Mouse (Mus musculus) limb, embryonic 10.5 days (tissue): Measurements from ENCODE around the gene Rptor. TPM values are rescaled to one million over a fixed set of nuclear protein-coding genes. Genes with fewer than 3 reads are reported as not detected.

Experiments used
- DNase-seq: peaks from one replicate; pipeline ENCODE4 v3.0.0-alpha.2; 2017; ENCODE audit warnings: low spot score
- H3K27ac ChIP-seq: fragments of 300-500 bp; sonication (generic); 2 replicates; pipeline ENCODE4 v1.5.1; 2016; ENCODE audit warnings: mild to moderate bottlenecking
- H3K27me3 ChIP-seq: fragments of 300-500 bp; sonication (generic); 2 replicates; pipeline ENCODE4 v1.6.1; 2016; ENCODE audit warnings: low read depth, mild to moderate bottlenecking; ENCODE audit not compliant: poor library complexity, severe bottlenecking
- H3K36me3 ChIP-seq: fragments of 300-500 bp; sonication (generic); 2 replicates; pipeline ENCODE4 v1.6.1; 2016; ENCODE audit warnings: mild to moderate bottlenecking, moderate library complexity
- H3K4me1 ChIP-seq: fragments of 300-500 bp; sonication (generic); 2 replicates; pipeline ENCODE4 v1.6.1; 2016
- H3K4me3 ChIP-seq: fragments of 300-500 bp; sonication (generic); 2 replicates; pipeline ENCODE4 v1.5.1; 2016; ENCODE audit warnings: mild to moderate bottlenecking, moderate library complexity
- H3K9me3 ChIP-seq: fragments of 300-500 bp; sonication (generic); replicated peaks from 2 replicates; pipeline ENCODE4 v1.6.1; 2016; ENCODE audit warnings: mild to moderate bottlenecking
- WGBS: fragments of 180-500 bp; shearing (Covaris S2); methylation state at CpG from one replicate; pipeline ENCODE4 v1.1.7; 2016; 5-methylcytosine and 5-hydroxymethylcytosine counted together
- polyA plus RNA-seq: library from polyadenylated mRNA; unstranded; fragments of >200 nt; fragmentation: Nextera tagmentation; extraction: Ambion mirVana; gene quantifications from 2 replicates; pipeline ENCODE4 v1.2.1, GENCODE M21; 2016

Rptor gene
- polyA plus RNA-seq, 1 experiment from 2014 or later = 17.9 TPM

GRCm38 (mm10) chr11:119741401-119741800 is 138.7 kb downstream of the Rptor start:
- 91% methylated on average over 1 of the region's 1 CpGs for WGBS
- Histone ChIP-seq H3K27me3 (no peaks in the 10 kb centered on the region), H3K36me3 (peaks cover 4% of the 10 kb centered on the region; the same call in 1 of the 2 replicates), H3K27ac (no peak overlapping the region), H3K4me1 (peaks cover 36% of the 10 kb centered on the region), H3K9me3 (no peaks in the 10 kb centered on the region), H3K4me3 (no peak overlapping the region)
- DNase-seq = no peak

GRCm38 (mm10) chr11:119744436-119744835 is 141.7 kb downstream of the Rptor start:
- H3K36me3 ChIP-seq = peaks cover 4% of the 10 kb centered on the region; the same call in 1 of the 2 replicates
- 66% methylated on average over 4 of the region's 4 CpGs for WGBS
- DNase-seq = no peak
- no peaks in the 10 kb centered on the region for H3K9me3 ChIP-seq
- peaks cover 32% of the 10 kb centered on the region for H3K4me1 ChIP-seq
- no peaks in the 10 kb centered on the region for H3K27me3 ChIP-seq
- peak overlapping the region; percentile 39; the same call in 1 of the 2 replicates for H3K27ac ChIP-seq
- no peak overlapping the region for H3K4me3 ChIP-seq

- WGBS = 63% methylated on average over 7 of the region's 7 CpGs
- peaks cover 32% of the 10 kb centered on the region for H3K4me1 ChIP-seq
- no peaks in the 10 kb centered on the region for H3K27me3 ChIP-seq
- no peak overlapping the region for H3K4me3 ChIP-seq
- H3K27ac ChIP-seq = no peak overlapping the region
- DNase-seq = no peak
- peaks cover 4% of the 10 kb centered on the region; the same call in 1 of the 2 replicates for H3K36me3 ChIP-seq
- no peaks in the 10 kb centered on the region for H3K9me3 ChIP-seq
Measured at GRCm38 (mm10) chr11:119745333-119745732, 142.6 kb downstream of the Rptor start.

GRCm38 (mm10) chr11:119754459-119754858 is 151.8 kb downstream of the Rptor start:
- Histone ChIP-seq H3K36me3 (peaks cover 37% of the 10 kb centered on the region), H3K4me1 (no peaks in the 10 kb centered on the region), H3K27me3 (no peaks in the 10 kb centered on the region), H3K27ac (no peak overlapping the region), H3K9me3 (no peaks in the 10 kb centered on the region), H3K4me3 (no peak overlapping the region)
- DNase-seq = no peak
- WGBS = 89% methylated on average over 6 of the region's 6 CpGs

- Histone ChIP-seq H3K9me3 (no peaks in the 10 kb centered on the region; the same call in 1 of the 2 replicates), H3K4me1 (no peaks in the 10 kb centered on the region), H3K36me3 (peaks cover 39% of the 10 kb centered on the region), H3K27ac (no peak overlapping the region), H3K27me3 (no peaks in the 10 kb centered on the region), H3K4me3 (no peak overlapping the region)
- 96% methylated on average over 5 of the region's 5 CpGs for WGBS
- no peak for DNase-seq
Measured at GRCm38 (mm10) chr11:119758214-119758613, 155.5 kb downstream of the Rptor start.

- Histone ChIP-seq H3K36me3 (peaks cover 37% of the 10 kb centered on the region), H3K27me3 (no peaks in the 10 kb centered on the region), H3K27ac (no peak overlapping the region), H3K4me3 (no peak overlapping the region), H3K9me3 (no peaks in the 10 kb centered on the region; the same call in 1 of the 2 replicates), H3K4me1 (no peaks in the 10 kb centered on the region)
- DNase-seq = no peak
- WGBS = 91% methylated on average over 7 of the region's 7 CpGs
Measured at GRCm38 (mm10) chr11:119758705-119759327, 156.1 kb downstream of the Rptor start.

- Histone ChIP-seq H3K27ac (no peak overlapping the region), H3K4me1 (0 out of 2 replicates have a peak, but pooled peaks cover 7% of the 10 kb centered on the region), H3K9me3 (no peaks in the 10 kb centered on the region; the same call in 1 of the 2 replicates), H3K27me3 (no peaks in the 10 kb centered on the region), H3K4me3 (no peak overlapping the region), H3K36me3 (peaks cover 17% of the 10 kb centered on the region)
- no peak for DNase-seq
- WGBS = 93% methylated on average over 9 of the region's 9 CpGs
Measured at GRCm38 (mm10) chr11:119762911-119763310, 160.2 kb downstream of the Rptor start.

- no peak overlapping the region for H3K27ac ChIP-seq
- H3K36me3 ChIP-seq = peaks cover 6% of the 10 kb centered on the region; the same call in 1 of the 2 replicates
- WGBS = 97% methylated on average over 6 of the region's 6 CpGs
- no peak for DNase-seq
- 0 out of 2 replicates have a peak, but pooled peaks cover 7% of the 10 kb centered on the region for H3K4me1 ChIP-seq
- no peak overlapping the region for H3K4me3 ChIP-seq
- H3K27me3 ChIP-seq = no peaks in the 10 kb centered on the region
- no peaks in the 10 kb centered on the region for H3K9me3 ChIP-seq
Measured at GRCm38 (mm10) chr11:119766023-119766422, 163.3 kb downstream of the Rptor start.

- H3K9me3 ChIP-seq = no peaks in the 10 kb centered on the region
- no peak overlapping the region for H3K4me3 ChIP-seq
- H3K27me3 ChIP-seq = no peaks in the 10 kb centered on the region
- 0 out of 2 replicates have a peak, but pooled peaks cover 7% of the 10 kb centered on the region for H3K4me1 ChIP-seq
- peaks cover 15% of the 10 kb centered on the region; the same call in 1 of the 2 replicates for H3K36me3 ChIP-seq
- no peak overlapping the region for H3K27ac ChIP-seq
- WGBS = 90% methylated on average over 5 of the region's 5 CpGs
- no peak for DNase-seq
Measured at GRCm38 (mm10) chr11:119766782-119767459, 164.2 kb downstream of the Rptor start.

GRCm38 (mm10) chr11:119767525-119767924 is 164.8 kb downstream of the Rptor start:
- Histone ChIP-seq H3K9me3 (no peaks in the 10 kb centered on the region), H3K4me3 (no peak overlapping the region), H3K36me3 (peaks cover 13% of the 10 kb centered on the region; the same call in 1 of the 2 replicates), H3K27ac (no peak overlapping the region), H3K27me3 (no peaks in the 10 kb centered on the region), H3K4me1 (0 out of 2 replicates have a peak, but pooled peaks cover 7% of the 10 kb centered on the region)
- 87% methylated on average over 6 of the region's 6 CpGs for WGBS
- no peak for DNase-seq

GRCm38 (mm10) chr11:119768511-119768910 is 165.8 kb downstream of the Rptor start:
- 96% methylated on average over 4 of the region's 4 CpGs for WGBS
- H3K27ac ChIP-seq = no peak overlapping the region
- H3K4me3 ChIP-seq = no peak overlapping the region
- H3K27me3 ChIP-seq = no peaks in the 10 kb centered on the region
- 0 out of 2 replicates have a peak, but pooled peaks cover 7% of the 10 kb centered on the region for H3K4me1 ChIP-seq
- no peak for DNase-seq
- H3K36me3 ChIP-seq = peaks cover 20% of the 10 kb centered on the region
- no peaks in the 10 kb centered on the region for H3K9me3 ChIP-seq

GRCm38 (mm10) chr11:119769666-119770065 is 167.0 kb downstream of the Rptor start:
- Histone ChIP-seq H3K27me3 (no peaks in the 10 kb centered on the region), H3K4me3 (no peak overlapping the region), H3K36me3 (peaks cover 22% of the 10 kb centered on the region), H3K27ac (no peak overlapping the region), H3K4me1 (0 out of 2 replicates have a peak, but pooled peaks cover 6% of the 10 kb centered on the region), H3K9me3 (no peaks in the 10 kb centered on the region)
- no peak for DNase-seq
- 76% methylated on average over 4 of the region's 4 CpGs for WGBS

- Histone ChIP-seq H3K4me3 (no peak overlapping the region), H3K27me3 (no peaks in the 10 kb centered on the region), H3K36me3 (peaks cover 32% of the 10 kb centered on the region), H3K4me1 (no peaks in the 10 kb centered on the region), H3K27ac (no peak overlapping the region), H3K9me3 (no peaks in the 10 kb centered on the region)
- DNase-seq = no peak
- WGBS = 90% methylated on average over 4 of the region's 4 CpGs
Measured at GRCm38 (mm10) chr11:119770985-119771384, 168.3 kb downstream of the Rptor start.
